Mouse (Mus musculus) left cerebral cortex, postnatal 36 days (tissue): ENCODE measurements around the gene Gck. TPM values are rescaled to one million over a fixed set of nuclear protein-coding genes. Genes with fewer than 3 reads are reported as not detected.
"Not testable (repeated sequence)": the region's sequence is repeated elsewhere in the genome, so short reads cannot be mapped to it uniquely, and the experiment has no call there.

ENCODE experiments used
- DNase-seq, 2 experiments: peaks; one replicate each; pipeline ENCODE4 v3.0.0; 2021 to 2022; ENCODE audit warnings: low spot score in 2 of 2, mixed read lengths in 1 of 2
- intact Hi-C: fragments of 180-260 bp; cut with DNase I; formaldehyde crosslinking; loops from one replicate; pipeline ENCODE4 v1.15.1; 2025
- total RNA-seq, 2 experiments: library from RNA; stranded (reverse); gene quantifications; 2 replicates each; pipeline ENCODE4 v1.2.3; 2021

Gene Gck
- total RNA-seq, 2 experiments from 2014 or later: 1.6 to 2.2 TPM

DNA sequence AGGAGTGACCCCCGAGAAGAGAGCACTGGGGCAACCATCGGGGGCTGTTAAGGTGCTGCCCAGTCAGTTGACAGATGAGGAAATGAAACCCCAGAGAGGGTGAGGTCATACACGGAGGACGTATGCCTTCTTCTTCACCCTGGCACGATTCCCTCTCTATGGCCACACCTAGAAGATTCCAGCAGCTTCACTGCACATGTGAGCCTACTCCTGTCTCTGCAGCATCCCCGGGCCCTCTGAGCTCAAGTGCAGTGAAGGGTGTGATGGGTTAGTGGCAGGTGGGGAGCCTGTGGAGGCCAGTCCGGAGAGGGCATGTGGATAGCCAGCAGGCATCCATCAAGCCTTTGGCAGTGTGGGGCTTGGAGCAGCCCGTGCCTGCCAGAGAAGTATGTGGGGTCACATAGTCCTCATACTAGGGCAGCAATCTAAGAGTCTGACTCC lies 57.7 kb downstream of the Gck start:
- no peak for DNase-seq
- intact Hi-C loops: no loop called here

- intact Hi-C loops, DNase-seq: not testable (repeated sequence)
These were observed 61.3 kb downstream of the Gck start for GRCm38 (mm10) chr11:5888563-5888962.

DNA sequence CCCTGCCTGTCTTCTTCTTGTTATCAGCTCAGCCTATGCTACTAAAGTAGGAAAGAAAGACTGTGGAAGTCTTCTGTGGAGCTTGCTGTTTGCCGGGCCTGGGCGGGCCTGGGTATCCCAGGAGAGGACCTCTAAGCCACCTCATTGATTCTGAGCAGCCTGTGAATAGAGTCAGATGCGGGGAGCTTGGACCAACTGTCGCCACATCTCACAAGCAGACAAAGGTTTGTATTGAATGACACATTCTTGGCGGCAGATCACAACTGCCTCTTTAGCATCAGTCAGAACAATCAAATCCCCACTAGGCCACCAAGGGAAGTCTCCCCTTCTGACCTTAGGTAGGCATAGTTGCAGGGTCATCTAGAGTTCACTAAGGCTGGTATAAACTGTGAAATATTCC lies 62.6 kb downstream of the Gck start:
- intact Hi-C loops: no loop called here
- no peak for DNase-seq

- peak; percentile 26 to 50 for DNase-seq
- intact Hi-C loops: no loop called here
These were observed 63.7 kb downstream of the Gck start for GRCm38 (mm10) chr11:5886187-5886586.

DNA sequence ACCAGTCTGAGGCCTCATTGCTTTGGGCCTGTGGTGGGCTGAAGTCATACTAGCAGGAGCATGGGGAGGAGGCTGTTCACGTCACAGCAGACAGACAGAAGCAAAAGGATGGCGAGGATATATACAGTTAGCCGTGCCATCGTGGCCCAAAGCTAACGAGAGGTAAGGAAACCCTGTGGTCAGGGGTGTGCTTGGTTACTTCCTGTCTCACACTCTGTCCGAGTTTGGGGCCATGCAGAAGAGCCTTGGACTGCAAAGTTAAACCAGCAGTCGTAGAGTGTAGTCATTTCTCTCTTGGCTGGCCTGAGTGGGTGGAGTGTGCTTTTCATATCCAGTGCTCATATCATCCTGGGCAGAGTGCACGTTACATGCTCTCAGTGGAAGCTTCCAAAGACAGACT lies 67.4 kb downstream of the Gck start:
- no peak for DNase-seq
- intact Hi-C loops: no loop called here

GRCm38 (mm10) chr11:5879905-5880304 lies 70.0 kb downstream of the Gck start:
- intact Hi-C loops: loop anchor here (2.0 to 5.0 kb wide), 3 partner anchors 43 to 93 kb away; partner anchors contain the start of genes Dbnl, Polm and Ykt6
- no peak for DNase-seq

GRCm38 (mm10) chr11:5878661-5879060 lies 71.2 kb downstream of the Gck start:
- DNase-seq: no peak
- intact Hi-C loops: loop anchor here (2.0 to 5.0 kb wide), 3 partner anchors 41 to 91 kb away; partner anchors contain the start of genes Dbnl, Polm and Ykt6

DNA sequence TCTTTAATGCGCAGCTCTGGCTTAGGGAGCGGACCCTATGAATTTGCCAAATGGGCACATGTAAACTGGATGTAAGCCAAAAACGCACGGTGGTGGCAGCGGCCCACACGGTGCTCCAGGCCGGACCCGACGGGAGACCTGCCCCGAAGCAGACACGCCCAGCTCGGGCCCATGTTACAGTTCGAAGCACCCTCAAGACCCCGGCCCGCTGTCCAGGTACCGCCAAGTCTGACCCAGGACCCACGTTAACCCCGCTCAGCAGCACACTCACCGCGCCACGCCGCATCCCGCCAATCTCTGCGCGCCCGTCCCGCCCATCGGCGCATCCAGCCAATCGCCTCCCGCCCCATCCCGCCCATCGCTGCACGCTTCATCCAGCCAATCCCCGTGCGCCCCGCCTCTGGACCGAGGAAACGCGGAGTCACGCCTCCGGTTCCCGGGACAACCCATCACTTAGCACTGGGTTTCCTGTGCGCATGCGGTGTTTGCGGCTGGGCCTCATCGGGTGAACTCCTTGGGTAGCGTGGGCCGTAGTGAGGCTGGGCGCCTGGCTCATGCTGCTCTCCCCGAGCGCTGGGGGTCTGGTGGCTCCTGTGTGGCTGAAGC lies 71.9 kb downstream of the Gck start, which contains the start of gene Pold2:
Gene Pold2, minus strand, starts transcription at position 372 of the 606 bp plus-strand sequence.
- DNase-seq: peak; percentile 97 to 98
- intact Hi-C loops: loop anchor here (2.0 to 5.0 kb wide), 3 partner anchors 41 to 91 kb away; partner anchors contain the start of genes Dbnl, Polm and Ykt6

DNA sequence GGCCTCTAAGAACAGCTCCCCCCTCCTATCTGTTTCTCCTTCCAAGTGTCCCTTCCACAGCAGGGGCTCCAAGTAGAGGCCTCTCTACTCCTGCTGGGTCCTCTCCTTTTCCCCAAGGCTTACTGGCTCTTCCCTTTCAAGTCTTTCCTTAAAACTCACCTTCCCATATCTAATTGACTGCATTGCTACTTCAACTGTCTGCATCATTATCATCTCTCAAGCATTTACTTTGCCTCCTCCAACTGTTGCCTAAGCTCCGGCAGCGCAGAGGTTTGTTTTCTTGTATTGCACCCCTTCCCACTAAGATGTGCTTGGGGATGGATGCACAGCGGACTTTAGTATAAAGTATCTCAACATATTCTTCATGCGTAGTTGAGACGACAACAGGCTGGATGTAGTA lies 72.5 kb downstream of the Gck start:
- intact Hi-C loops: loop anchor here (5.0 kb wide), 2 partner anchors 40 to 90 kb away; partner anchors contain the start of genes Dbnl and Polm
- DNase-seq: no peak

DNA sequence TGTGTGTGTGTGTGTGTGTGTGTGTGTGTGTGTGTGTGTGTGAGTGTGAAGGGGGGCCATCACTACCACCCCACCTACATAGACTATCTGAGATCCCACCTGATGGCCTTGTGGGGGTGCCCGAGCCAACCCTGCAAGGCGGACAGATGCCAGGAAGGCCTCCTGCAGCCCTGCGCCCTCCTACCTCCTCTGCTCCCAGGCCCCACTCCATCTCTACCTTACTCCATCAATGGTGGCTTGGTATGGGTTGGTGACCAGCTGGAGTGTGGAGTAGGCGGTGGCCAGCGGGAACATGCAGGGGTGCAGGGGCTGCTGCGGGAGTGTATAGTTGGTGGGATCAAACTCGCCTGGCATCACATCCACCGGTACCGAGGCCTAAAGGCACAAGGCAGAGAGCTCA lies 76.7 kb downstream of the Gck start:
- DNase-seq: no peak
- intact Hi-C loops: no loop called here

GRCm38 (mm10) chr11:5872707-5873106 lies 77.2 kb downstream of the Gck start:
- DNase-seq: no peak
- intact Hi-C loops: no loop called here

DNA sequence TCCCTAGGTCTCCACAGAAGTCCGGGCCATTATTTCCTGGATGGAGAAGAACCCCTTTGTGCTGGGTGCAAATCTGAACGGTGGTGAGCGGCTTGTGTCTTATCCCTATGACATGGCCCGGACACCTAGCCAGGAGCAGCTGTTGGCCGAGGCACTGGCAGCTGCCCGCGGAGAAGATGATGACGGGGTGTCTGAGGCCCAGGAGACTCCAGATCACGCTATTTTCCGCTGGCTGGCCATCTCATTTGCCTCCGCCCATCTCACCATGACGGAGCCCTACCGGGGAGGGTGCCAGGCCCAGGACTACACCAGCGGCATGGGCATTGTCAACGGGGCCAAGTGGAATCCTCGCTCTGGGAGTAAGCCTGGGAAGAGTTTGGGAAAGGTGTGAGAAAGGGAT lies 79.8 kb downstream of the Gck start:
- intact Hi-C loops: no loop called here
- no peak for DNase-seq

DNA sequence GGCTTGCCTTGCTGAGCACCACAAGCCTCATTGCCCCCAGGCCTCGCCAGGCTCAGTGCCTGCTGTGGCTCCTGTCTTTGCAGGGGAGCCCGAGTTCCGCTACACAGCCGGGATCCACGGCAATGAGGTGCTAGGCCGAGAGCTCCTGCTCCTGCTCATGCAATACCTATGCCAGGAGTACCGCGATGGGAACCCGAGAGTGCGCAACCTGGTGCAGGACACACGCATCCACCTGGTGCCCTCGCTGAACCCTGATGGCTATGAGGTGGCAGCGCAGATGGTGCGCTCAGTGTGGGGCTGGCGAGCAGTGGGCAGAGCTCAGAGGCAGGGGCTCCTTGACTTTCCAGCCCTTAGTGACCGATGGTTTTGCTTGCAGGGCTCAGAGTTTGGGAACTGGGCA lies 80.5 kb downstream of the Gck start:
- intact Hi-C loops: no loop called here
- no peak for DNase-seq

- intact Hi-C loops: no loop called here
- DNase-seq: no peak
These were observed 81.6 kb downstream of the Gck start for GRCm38 (mm10) chr11:5868324-5868723.

DNA sequence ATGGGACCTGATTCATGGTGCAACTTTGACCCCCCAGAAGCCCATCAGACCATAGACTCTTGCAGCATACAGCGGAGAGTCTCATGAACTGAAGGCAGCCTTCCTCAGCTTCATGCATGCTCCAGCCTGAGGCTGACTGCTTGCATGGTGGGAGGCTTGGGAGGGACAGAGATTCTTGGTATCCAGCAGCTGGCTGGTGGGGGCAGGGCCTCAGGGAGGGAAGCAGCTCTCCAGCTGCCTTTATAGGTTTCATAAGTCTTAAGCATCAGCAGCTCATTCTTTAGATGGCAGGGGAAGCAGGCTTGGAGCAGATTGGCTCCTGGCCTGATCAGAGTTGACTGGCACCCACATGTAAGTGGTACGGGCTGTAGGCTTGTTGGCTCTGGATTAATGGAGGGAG lies 82.7 kb downstream of the Gck start:
- DNase-seq: no peak
- intact Hi-C loops: no loop called here

- no peak for DNase-seq
- intact Hi-C loops: no loop called here
These were observed 87.3 kb downstream of the Gck start for GRCm38 (mm10) chr11:5862394-5863105.

- intact Hi-C loops: no loop called here
These were observed 88.0 kb downstream of the Gck start, which contains the start of gene Aebp1 for GRCm38 (mm10) chr11:5861678-5862393. Gene Aebp1 (plus strand): TSS chr11:5861947.

GRCm38 (mm10) chr11:5860639-5861038 lies 89.2 kb downstream of the Gck start:
- no peak for DNase-seq
- intact Hi-C loops: no loop called here

More at GRCm38 (mm10) chr11:5861678-5862393, 88.0 kb downstream of the Gck start, which contains the start of gene Aebp1:
- no peak for DNase-seq

GRCm38 (mm10) chr11:5859883-5860550 lies 89.9 kb downstream of the Gck start:
- DNase-seq: no peak
- intact Hi-C loops: no loop called here

DNA sequence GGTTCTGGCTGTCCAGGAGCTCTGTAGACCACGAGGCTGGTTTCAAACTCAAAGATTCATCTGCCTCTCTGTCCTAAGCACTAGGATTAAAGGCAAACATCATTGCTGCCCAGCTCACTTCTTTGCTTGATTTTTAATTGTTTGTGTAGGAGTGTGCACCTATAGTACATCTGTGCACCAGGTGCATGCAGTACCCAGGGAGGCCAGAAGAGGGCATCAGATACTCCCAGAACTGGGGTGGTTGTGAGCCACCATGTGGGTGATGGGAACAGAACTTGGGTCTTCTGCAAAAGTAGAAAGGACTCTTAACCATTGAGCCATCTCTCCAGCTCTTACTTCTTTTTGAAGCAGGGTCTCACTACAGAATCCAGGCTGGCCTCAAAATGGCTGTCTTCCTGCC lies 91.2 kb downstream of the Gck start:
- DNase-seq: no peak
- intact Hi-C loops: no loop called here
